Mouse (Mus musculus) bone marrow macrophage, adult 2 months (primary cell): ENCODE measurements around the gene Tomt. TPM values are rescaled to one million over a fixed set of nuclear protein-coding genes. Genes with fewer than 3 reads are reported as not detected.
"Not testable (repeated sequence)": the region's sequence is repeated elsewhere in the genome, so short reads cannot be mapped to it uniquely, and the experiment has no call there.

ENCODE experiments used
- H3K27ac ChIP-seq: 2 replicates; pipeline ENCODE4 v1.5.1; 2012; ENCODE audit warnings: low read depth, low read length; ENCODE audit not compliant: insufficient read depth
- H3K4me1 ChIP-seq: 2 replicates; pipeline ENCODE4 v1.6.1; 2012; ENCODE audit warnings: low read length; ENCODE audit not compliant: control insufficient read depth, insufficient read depth
- H3K4me3 ChIP-seq: 2 replicates; pipeline ENCODE4 v1.5.1; 2012; ENCODE audit warnings: mild to moderate bottlenecking, low read length, moderate library complexity; ENCODE audit not compliant: insufficient read depth
- CTCF ChIP-seq: IDR thresholded peaks from 2 replicates; pipeline ENCODE4 v1.5.1; 2012; ENCODE audit warnings: low read depth, mild to moderate bottlenecking, low read length, moderate library complexity
- POLR2A ChIP-seq: IDR thresholded peaks from 2 replicates; pipeline ENCODE4 v1.6.1; 2012; ENCODE audit warnings: mild to moderate bottlenecking, low read depth, low read length, borderline replicate concordance
- polyA plus RNA-seq: library from polyadenylated mRNA; stranded (reverse); fragments of >200 nt; gene quantifications from 2 replicates; pipeline ENCODE4 v1.2.4, GENCODE M21; 2012; ENCODE audit not compliant: missing spikeins, insufficient read depth, insufficient read length

Tomt gene
- polyA plus RNA-seq, 1 experiment: not detected

GRCm38 (mm10) chr7:101935957-101936356 lies 29.8 kb upstream of the Tomt start:
- peak overlapping the region; percentile 12; the same call in 1 of the 2 replicates for H3K4me3 ChIP-seq
- H3K4me1 ChIP-seq: peaks cover 24% of the 10 kb centered on the region
- no peak for TF ChIP-seq POLR2A
- TF ChIP-seq CTCF: no peak
- H3K27ac ChIP-seq: peak overlapping the region; percentile 42

- peak within 1 kb of the TSS; percentile 46 for H3K27ac ChIP-seq
- peak within 1 kb of the TSS; percentile 90 for H3K4me3 ChIP-seq
- peaks cover 24% of the 10 kb centered on the region for H3K4me1 ChIP-seq
- TF ChIP-seq CTCF: no peak
- TF ChIP-seq POLR2A: no peak
These were observed 27.6 kb upstream of the Tomt start, which contains the start of the genes Lrrc51 and Numa1 for GRCm38 (mm10) chr7:101933751-101934240. Gene Lrrc51 (minus strand): TSS chr7:101933895. Gene Numa1 (plus strand): TSS chr7:101934111.

GRCm38 (mm10) chr7:101933300-101933699 lies 27.1 kb upstream of the Tomt start:
- TF ChIP-seq POLR2A: no peak
- no peak for TF ChIP-seq CTCF
- peaks cover 24% of the 10 kb centered on the region for H3K4me1 ChIP-seq
- H3K4me3 ChIP-seq: peak overlapping the region; percentile 90
- H3K27ac ChIP-seq: peak overlapping the region; percentile 46

GRCm38 (mm10) chr7:101932551-101932950 lies 26.4 kb upstream of the Tomt start:
- Histone ChIP-seq H3K4me1 (peaks cover 24% of the 10 kb centered on the region), H3K27ac (no peak overlapping the region), H3K4me3 (no peak overlapping the region)
- no peak for TF ChIP-seq POLR2A
- TF ChIP-seq CTCF: no peak

- Histone ChIP-seq H3K27ac (no peak overlapping the region), H3K4me3 (no peak overlapping the region), H3K4me1 (peaks cover 4% of the 10 kb centered on the region; the same call in 1 of the 2 replicates)
- no peak for TF ChIP-seq CTCF
- TF ChIP-seq POLR2A: no peak
These were observed 21.9 kb upstream of the Tomt start for GRCm38 (mm10) chr7:101928093-101928492.

GRCm38 (mm10) chr7:101925892-101926291 lies 19.7 kb upstream of the Tomt start:
- not testable (repeated sequence) for H3K27ac ChIP-seq, H3K4me1 ChIP-seq, H3K4me3 ChIP-seq

GRCm38 (mm10) chr7:101918071-101918470 lies 11.9 kb upstream of the Tomt start:
- Histone ChIP-seq H3K4me1 (no peaks in the 10 kb centered on the region), H3K4me3 (no peak overlapping the region), H3K27ac (no peak overlapping the region)
- TF ChIP-seq CTCF (peak; percentile 63), POLR2A (no peak)

GRCm38 (mm10) chr7:101911982-101912381 lies 5.8 kb upstream of the Tomt start:
- H3K4me3 ChIP-seq: no peak overlapping the region
- no peak for TF ChIP-seq POLR2A
- no peak for TF ChIP-seq CTCF
- no peak overlapping the region for H3K27ac ChIP-seq
- H3K4me1 ChIP-seq: peaks cover 14% of the 10 kb centered on the region

- no peak for TF ChIP-seq POLR2A
- TF ChIP-seq CTCF: no peak
- H3K4me3 ChIP-seq: no peak overlapping the region
- H3K4me1 ChIP-seq: peaks cover 18% of the 10 kb centered on the region
- no peak overlapping the region for H3K27ac ChIP-seq
These were observed 4.0 kb upstream of the Tomt start for GRCm38 (mm10) chr7:101910138-101910537.

GRCm38 (mm10) chr7:101908367-101908766 lies 2.2 kb upstream of the Tomt start:
- Histone ChIP-seq H3K27ac (peak overlapping the region; percentile 96), H3K4me1 (peaks cover 24% of the 10 kb centered on the region)

More at GRCm38 (mm10) chr7:101908367-101908766, 2.2 kb upstream of the Tomt start:
- peak overlapping the region; percentile 65 for H3K4me3 ChIP-seq
- TF ChIP-seq POLR2A (no peak), CTCF (no peak)
